Comparison of ENCODE assay signal across 8 mouse cellular contexts in the genomic region with DNA sequence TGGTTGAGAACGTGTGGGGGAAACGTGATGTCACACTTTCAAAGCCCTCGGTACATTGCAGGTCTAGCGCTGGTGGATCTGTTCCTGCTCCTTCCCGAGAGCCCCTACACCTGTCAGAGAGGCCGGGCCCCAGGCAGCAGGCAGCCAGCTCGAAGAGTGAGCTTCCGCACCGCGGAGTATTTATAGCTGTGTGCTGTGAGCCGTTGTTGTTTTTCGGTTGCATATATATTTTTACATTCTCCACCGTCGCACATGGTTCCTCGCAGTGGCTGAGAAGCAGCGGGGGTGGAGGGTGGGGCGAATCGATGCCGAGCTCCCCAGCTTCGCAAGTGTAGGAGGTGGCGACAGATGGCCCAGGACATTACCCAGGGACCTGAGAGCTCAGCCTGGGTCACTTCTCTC. TPM values are rescaled to one million over a fixed set of nuclear protein-coding genes. Genes with fewer than 3 reads are reported as not detected.
DNase-seq lines count a peak whose midpoint lies in the region; ATAC-seq and TF ChIP-seq lines count a peak whose summit lies in the region.

No protein-coding gene starts in this region.

- H3K4me2 ChIP-seq in heart, embryonic 16.5 days (ENCODE audit: low read depth, low read length): peak overlapping the region; percentile 44

- intact Hi-C loops in left cerebral cortex, adult 2 months (cut with DNase I): loop anchor here (1.0 to 2.0 kb wide), 2 partner anchors 20 to 62 kb away; partner anchors contain the start of gene Strbp
- intact Hi-C loops in gastrocnemius, postnatal 36 days (cut with DNase I): no loop called here

- no peak overlapping the region for H3K4me3 ChIP-seq in heart, embryonic 16.5 days (ENCODE audit: low read length)
- H3K4me3 ChIP-seq in left cerebral cortex, adult 2 months: no peak overlapping the region

- H3K4me1 ChIP-seq in heart, embryonic 16.5 days (ENCODE audit: control insufficient read depth, insufficient read depth, low read length): peaks cover 32% of the 10 kb centered on the region

- H3K36me3 ChIP-seq in heart, embryonic 16.5 days (ENCODE audit: control insufficient read depth, insufficient read depth): no peaks in the 10 kb centered on the region

- peak overlapping the region; percentile 57 for H3K27ac ChIP-seq in heart, embryonic 16.5 days (ENCODE audit: low read length)
- H3K27ac ChIP-seq in left cerebral cortex, adult 2 months: peak overlapping the region; percentile 92

- H3K27me3 ChIP-seq in heart, embryonic 16.5 days (ENCODE audit: control insufficient read depth, insufficient read depth, low read length): no peaks in the 10 kb centered on the region

- H3K9ac ChIP-seq in heart, embryonic 16.5 days (ENCODE audit: low read length): peak overlapping the region; percentile 18

- DNase-seq in heart, postnatal 4 days: no peak
- DNase-seq in R1 (ENCODE audit: low read depth, low spot score): peak; percentile 29
- peak; percentile 61 to 68 for DNase-seq in left cerebral cortex, adult 2 months (ENCODE audit: extremely low spot score in 1 of 2, low spot score in 2 of 2)
- peak; percentile 74 to 75 for DNase-seq in right cerebral cortex, adult 2 months (ENCODE audit: low spot score in 2 of 2)
- DNase-seq in urinary bladder, postnatal 4 days (ENCODE audit: low spot score in 2 of 2): no peak
- no peak for DNase-seq in gastrocnemius, postnatal 36 days
- no peak for DNase-seq in layer of hippocampus, postnatal 25 days (ENCODE audit: extremely low spot score in 1 of 2, low spot score in 1 of 2)

- ATAC-seq in heart, embryonic 16.5 days (replicated peaks; ENCODE audit: extremely low read depth, insufficient read depth, low FRiP score): peak; percentile 20; the same call in 1 of the 2 replicates

- H3K9me3 ChIP-seq in heart, embryonic 16.5 days (replicated peaks; ENCODE audit: control insufficient read depth, low read length): no peaks in the 10 kb centered on the region

- 17% methylated on average over 21 of the region's 21 CpGs for WGBS in heart, embryonic 16.5 days

- TF ChIP-seq CTCF in left cerebral cortex, adult 2 months (IDR thresholded peaks at IDR 0.05): no peak

RNA-seq across cellular contexts. Expression of gene Crb2, which starts 11.0 kb away (rescaled TPM):
- 0.87 and 1.2 TPM in 2 replicates for polyA plus RNA-seq in heart, embryonic 16.5 days (2015; fragmentation: Nextera tagmentation; extraction: Ambion mirVana)
- total RNA-seq in heart, postnatal 4 days (2021): 1 to 10 TPM; 1.5 to 2.0 TPM
- total RNA-seq in left cerebral cortex, adult 2 months (2021): 1 to 10 TPM; 2.9 to 4.4 TPM
- under 1 TPM; 0.07 to 0.28 TPM for total RNA-seq in gastrocnemius, postnatal 36 days (2021)
- 1 to 10 TPM; 3.8 to 4.8 TPM for total RNA-seq in layer of hippocampus, postnatal 25 days (2021)

Comparison
In these comparisons a context has a peak if more than half of its experiments do, and no peak if none do; other contexts are left out.
1. DNase-seq: peak in R1 (single experiment), left cerebral cortex, adult 2 months (2 of 2) and right cerebral cortex, adult 2 months (2 of 2); none in heart, postnatal 4 days (single experiment), urinary bladder, postnatal 4 days (0 of 2), gastrocnemius, postnatal 36 days (0 of 2) and layer of hippocampus, postnatal 25 days (0 of 2).